Mouse (Mus musculus): ENCODE measurements around the gene Ptprb. TPM values are rescaled to one million over a fixed set of nuclear protein-coding genes. Genes with fewer than 3 reads are reported as not detected.

The Ptprb gene
- polyA plus RNA-seq, 1 experiment = 0.02 TPM

DNA sequence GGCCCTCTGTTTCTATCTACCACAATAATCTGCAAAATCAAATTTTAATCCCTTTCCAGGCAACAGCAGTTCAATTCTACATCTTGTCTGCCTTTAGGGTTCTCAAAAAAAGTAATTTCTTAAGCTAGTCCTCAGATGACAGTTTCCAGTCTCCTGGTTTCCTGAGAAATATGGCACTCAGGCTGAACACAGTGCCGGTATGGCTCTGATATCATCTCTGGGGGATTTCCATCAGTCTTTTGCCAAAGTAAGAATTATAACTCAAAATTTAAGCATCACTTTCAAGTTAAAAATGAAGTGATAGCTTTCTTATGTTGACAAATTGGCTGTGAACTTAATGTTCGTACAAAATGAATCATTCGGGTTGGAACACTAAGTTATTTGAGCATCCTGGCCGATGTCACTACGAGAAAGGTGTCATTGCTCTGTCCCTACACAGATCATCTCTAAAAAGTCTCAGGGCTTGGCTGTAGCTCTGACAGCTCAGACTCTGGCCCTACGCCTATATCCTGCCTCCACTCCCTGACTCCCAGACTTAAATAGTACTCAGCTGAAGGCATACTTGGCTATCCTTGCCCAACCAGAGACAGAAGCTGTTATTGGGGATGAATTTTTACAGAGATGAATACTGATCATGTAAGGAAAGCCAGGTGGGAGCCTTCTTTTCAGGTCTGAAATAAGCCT lies 127.6 kb downstream of the Ptprb start:
- Histone ChIP-seq H3K36me3 (ENCODE audit: control insufficient read depth, insufficient read depth) (no peaks in the 10 kb centered on the region), H3K79me2 (ENCODE audit: control insufficient read depth, insufficient read depth) (no peaks in the 10 kb centered on the region), H3K4me3 (ENCODE audit: insufficient read depth, poor library complexity, severe bottlenecking) (no peak overlapping the region), H3K79me3 (ENCODE audit: low read depth) (no peaks in the 10 kb centered on the region), H3ac (ENCODE audit: control insufficient read depth, insufficient read length, low read depth) (no peak overlapping the region), H3K27me3 (ENCODE audit: control insufficient read depth, insufficient read depth, insufficient read length) (no peaks in the 10 kb centered on the region)
- no peak for TF ChIP-seq MYOD1 (IDR thresholded peaks at IDR 0.05; ENCODE audit: control insufficient read depth, insufficient read length, low read depth)
- TF ChIP-seq CEBPB (IDR thresholded peaks at IDR 0.05; ENCODE audit: low read depth) = no peak
- no peak for TF ChIP-seq MAX (IDR thresholded peaks at IDR 0.05)
- no peak for TF ChIP-seq FOSL1 (IDR thresholded peaks at IDR 0.05; ENCODE audit: insufficient read depth, low read length, poor library complexity, severe bottlenecking)
- no peak for TF ChIP-seq MYOG (IDR thresholded peaks at IDR 0.05; ENCODE audit: control insufficient read depth, extremely low read depth, insufficient read length)
- TF ChIP-seq CTCF (IDR thresholded peaks at IDR 0.05; ENCODE audit: control insufficient read depth, insufficient read depth, insufficient read length) = no peak
- TF ChIP-seq USF1 (IDR thresholded peaks at IDR 0.05; ENCODE audit: low read depth) = no peak

DNA sequence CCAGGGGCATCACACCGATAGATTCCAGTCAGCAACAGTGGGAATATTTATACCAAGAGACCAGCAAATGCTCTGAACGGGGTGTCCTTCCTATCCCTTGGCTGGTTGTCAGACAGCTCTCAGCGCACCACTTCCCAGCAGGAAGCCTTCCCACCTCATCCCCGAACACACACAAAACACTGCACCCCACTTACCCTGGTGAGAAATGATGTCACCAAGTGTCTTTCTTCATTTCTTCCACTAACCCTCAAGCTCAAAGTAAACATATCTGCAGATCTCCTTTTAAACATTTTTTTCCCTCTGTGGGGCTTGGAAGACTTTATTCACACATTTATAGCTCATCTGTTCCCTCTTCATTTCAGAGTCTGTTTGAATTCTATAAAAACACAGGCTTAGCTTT lies 128.4 kb downstream of the Ptprb start:
- Histone ChIP-seq H3K27me3 (ENCODE audit: control insufficient read depth, insufficient read depth, insufficient read length) (no peaks in the 10 kb centered on the region), H3ac (ENCODE audit: control insufficient read depth, insufficient read length, low read depth) (no peak overlapping the region), H3K36me3 (ENCODE audit: control insufficient read depth, insufficient read depth) (no peaks in the 10 kb centered on the region), H3K79me2 (ENCODE audit: control insufficient read depth, insufficient read depth) (no peaks in the 10 kb centered on the region), H3K4me3 (ENCODE audit: insufficient read depth, poor library complexity, severe bottlenecking) (no peak overlapping the region), H3K79me3 (ENCODE audit: low read depth) (no peaks in the 10 kb centered on the region)
- TF ChIP-seq USF1 (IDR thresholded peaks at IDR 0.05; ENCODE audit: low read depth) = no peak
- no peak for TF ChIP-seq MYOD1 (IDR thresholded peaks at IDR 0.05; ENCODE audit: control insufficient read depth, insufficient read length, low read depth)
- TF ChIP-seq MYOG (IDR thresholded peaks at IDR 0.05; ENCODE audit: control insufficient read depth, extremely low read depth, insufficient read length) = no peak
- TF ChIP-seq FOSL1 (IDR thresholded peaks at IDR 0.05; ENCODE audit: insufficient read depth, low read length, poor library complexity, severe bottlenecking) = no peak
- TF ChIP-seq CEBPB (IDR thresholded peaks at IDR 0.05; ENCODE audit: low read depth) = no peak
- TF ChIP-seq MAX (IDR thresholded peaks at IDR 0.05) = no peak
- no peak for TF ChIP-seq CTCF (IDR thresholded peaks at IDR 0.05; ENCODE audit: control insufficient read depth, insufficient read depth, insufficient read length)

DNA sequence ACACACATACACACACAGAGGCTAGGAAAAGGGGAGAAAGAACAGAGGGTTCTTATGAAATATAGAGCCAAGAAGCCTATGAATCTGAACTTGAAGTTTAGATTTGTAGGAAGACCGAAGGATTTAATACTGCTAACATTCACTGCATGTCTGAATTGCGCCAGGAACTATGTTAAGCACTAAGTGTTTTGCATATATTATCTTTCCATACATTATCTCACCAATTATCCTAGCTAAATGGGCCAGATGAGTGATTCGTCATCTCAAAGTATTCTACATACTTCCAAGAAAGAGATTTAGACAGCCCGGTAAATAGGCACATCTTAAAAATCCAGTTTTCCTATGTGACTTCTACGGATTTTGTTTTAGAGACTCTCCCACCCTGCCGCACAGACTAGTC lies 129.7 kb downstream of the Ptprb start:
- H3K27me3 ChIP-seq (ENCODE audit: control insufficient read depth, insufficient read depth, insufficient read length) = no peaks in the 10 kb centered on the region
- H3K4me3 ChIP-seq (ENCODE audit: insufficient read depth, poor library complexity, severe bottlenecking) = no peak overlapping the region
- H3ac ChIP-seq (ENCODE audit: control insufficient read depth, insufficient read length, low read depth) = no peak overlapping the region
- H3K36me3 ChIP-seq (ENCODE audit: control insufficient read depth, insufficient read depth) = no peaks in the 10 kb centered on the region
- no peaks in the 10 kb centered on the region for H3K79me3 ChIP-seq (ENCODE audit: low read depth)
- TF ChIP-seq MAX (IDR thresholded peaks at IDR 0.05) = no peak
- no peak for TF ChIP-seq USF1 (IDR thresholded peaks at IDR 0.05; ENCODE audit: low read depth)
- no peak for TF ChIP-seq CEBPB (IDR thresholded peaks at IDR 0.05; ENCODE audit: low read depth)
- TF ChIP-seq CTCF (IDR thresholded peaks at IDR 0.05; ENCODE audit: control insufficient read depth, insufficient read depth, insufficient read length) = no peak
- no peak for TF ChIP-seq MYOG (IDR thresholded peaks at IDR 0.05; ENCODE audit: control insufficient read depth, extremely low read depth, insufficient read length)
- no peak for TF ChIP-seq MYOD1 (IDR thresholded peaks at IDR 0.05; ENCODE audit: control insufficient read depth, insufficient read length, low read depth)
- H3K79me2 ChIP-seq (ENCODE audit: control insufficient read depth, insufficient read depth) = no peaks in the 10 kb centered on the region

DNA sequence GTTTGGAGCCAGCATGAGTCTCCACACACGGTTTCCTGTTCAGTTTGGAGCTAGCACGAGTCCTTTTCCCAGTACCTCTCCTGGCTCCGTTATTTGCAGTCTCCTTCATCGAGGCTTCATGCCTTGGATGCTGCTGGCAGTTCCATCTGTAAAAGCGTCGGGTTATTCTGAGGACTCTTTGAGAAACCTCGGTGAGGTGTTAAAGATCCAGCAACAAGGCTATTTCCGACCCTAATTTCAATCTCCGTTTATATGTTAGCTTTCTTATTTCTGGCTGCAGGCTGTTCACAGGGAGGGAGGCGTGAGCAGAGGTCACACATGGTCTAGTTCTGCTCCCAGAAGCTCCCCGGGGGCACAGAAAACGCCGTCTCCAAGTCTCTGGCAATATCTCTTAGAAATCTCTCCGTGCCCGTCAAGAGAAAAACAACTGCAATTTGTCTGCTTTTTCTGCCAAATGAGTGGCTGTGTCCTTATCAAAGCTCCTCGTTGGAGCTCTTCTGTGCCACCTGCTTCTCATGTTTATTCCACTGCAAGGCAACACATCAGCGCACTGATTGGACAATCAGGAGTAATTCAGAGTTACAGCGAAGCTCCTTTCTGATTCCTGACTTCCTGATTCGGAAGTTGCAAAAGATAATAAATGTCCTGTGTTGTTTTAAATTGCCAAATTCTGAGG lies 132.5 kb downstream of the Ptprb start:
- no peak overlapping the region for H3K4me3 ChIP-seq (ENCODE audit: insufficient read depth, poor library complexity, severe bottlenecking)
- H3K36me3 ChIP-seq (ENCODE audit: control insufficient read depth, insufficient read depth) = no peaks in the 10 kb centered on the region
- H3K27me3 ChIP-seq (ENCODE audit: control insufficient read depth, insufficient read depth, insufficient read length) = no peaks in the 10 kb centered on the region
- no peak overlapping the region for H3ac ChIP-seq (ENCODE audit: control insufficient read depth, insufficient read length, low read depth)
- TF ChIP-seq CEBPB (IDR thresholded peaks at IDR 0.05; ENCODE audit: low read depth) (no peak), CTCF (IDR thresholded peaks at IDR 0.05; ENCODE audit: control insufficient read depth, insufficient read depth, insufficient read length) (no peak), MYOG (IDR thresholded peaks at IDR 0.05; ENCODE audit: control insufficient read depth, extremely low read depth, insufficient read length) (no peak), FOSL1 (IDR thresholded peaks at IDR 0.05; ENCODE audit: insufficient read depth, low read length, poor library complexity, severe bottlenecking) (no peak), MYOD1 (IDR thresholded peaks at IDR 0.05; ENCODE audit: control insufficient read depth, insufficient read length, low read depth) (no peak), MAX (IDR thresholded peaks at IDR 0.05) (no peak), USF1 (IDR thresholded peaks at IDR 0.05; ENCODE audit: low read depth) (no peak)
- no peaks in the 10 kb centered on the region for H3K79me3 ChIP-seq (ENCODE audit: low read depth)
- no peaks in the 10 kb centered on the region for H3K79me2 ChIP-seq (ENCODE audit: control insufficient read depth, insufficient read depth)

DNA sequence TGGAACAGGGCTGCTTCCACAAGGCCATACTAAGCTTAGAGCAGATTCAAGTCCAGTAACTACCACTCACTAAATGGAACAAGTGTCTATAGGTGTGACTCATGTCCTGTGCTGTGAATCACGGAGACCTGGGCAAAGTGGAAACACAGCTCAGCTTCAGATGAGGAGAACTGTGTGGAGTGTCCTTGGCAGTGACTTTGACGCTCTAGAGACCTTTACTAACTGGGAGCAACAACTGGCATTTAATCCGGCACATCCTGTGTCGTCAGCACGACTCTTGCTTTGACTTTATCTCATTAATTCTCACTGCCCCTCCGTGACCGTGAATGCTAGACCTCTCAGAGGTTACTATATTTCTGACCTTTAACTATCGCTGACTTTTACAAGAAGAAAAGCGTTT lies 135.5 kb downstream of the Ptprb start:
- Histone ChIP-seq H3K36me3 (ENCODE audit: control insufficient read depth, insufficient read depth) (no peaks in the 10 kb centered on the region), H3K79me2 (ENCODE audit: control insufficient read depth, insufficient read depth) (no peaks in the 10 kb centered on the region)
- TF ChIP-seq USF1 (IDR thresholded peaks at IDR 0.05; ENCODE audit: low read depth) = no peak
- no peak for TF ChIP-seq MAX (IDR thresholded peaks at IDR 0.05)
- TF ChIP-seq MYOD1 (IDR thresholded peaks at IDR 0.05; ENCODE audit: control insufficient read depth, insufficient read length, low read depth) = peak; percentile 20
- no peak for TF ChIP-seq FOSL1 (IDR thresholded peaks at IDR 0.05; ENCODE audit: insufficient read depth, low read length, poor library complexity, severe bottlenecking)
- no peak for TF ChIP-seq MYOG (IDR thresholded peaks at IDR 0.05; ENCODE audit: control insufficient read depth, extremely low read depth, insufficient read length)
- TF ChIP-seq CEBPB (IDR thresholded peaks at IDR 0.05; ENCODE audit: low read depth) = no peak

More for the DNA sequence above, 135.5 kb downstream of the Ptprb start:
- Histone ChIP-seq H3K4me3 (ENCODE audit: insufficient read depth, poor library complexity, severe bottlenecking) (no peak overlapping the region), H3K27me3 (ENCODE audit: control insufficient read depth, insufficient read depth, insufficient read length) (no peaks in the 10 kb centered on the region), H3ac (ENCODE audit: control insufficient read depth, insufficient read length, low read depth) (no peak overlapping the region), H3K79me3 (ENCODE audit: low read depth) (no peaks in the 10 kb centered on the region)
